Mouse (Mus musculus): ENCODE measurements at regions not wholly inside any gene's neighbourhood (a gene's known extent, or its start where the extent isn't known, plus 50 kb on each side); places are given as distances from the start of the nearest gene placed in this dataset.

GRCm38 (mm10) chr12:73491370-73491769 is 54.8 kb downstream of the Tmem30b start:
- in situ Hi-C loops (cut with MboI, MseI) = no loop called here

GRCm38 (mm10) chr12:73482858-73483257 is 63.3 kb downstream of the Tmem30b start:
- in situ Hi-C loops (cut with MboI, MseI) = no loop called here

GRCm38 (mm10) chr12:73482275-73482674 is 63.9 kb downstream of the Tmem30b start:
- in situ Hi-C loops (cut with MboI, MseI) = no loop called here

DNA sequence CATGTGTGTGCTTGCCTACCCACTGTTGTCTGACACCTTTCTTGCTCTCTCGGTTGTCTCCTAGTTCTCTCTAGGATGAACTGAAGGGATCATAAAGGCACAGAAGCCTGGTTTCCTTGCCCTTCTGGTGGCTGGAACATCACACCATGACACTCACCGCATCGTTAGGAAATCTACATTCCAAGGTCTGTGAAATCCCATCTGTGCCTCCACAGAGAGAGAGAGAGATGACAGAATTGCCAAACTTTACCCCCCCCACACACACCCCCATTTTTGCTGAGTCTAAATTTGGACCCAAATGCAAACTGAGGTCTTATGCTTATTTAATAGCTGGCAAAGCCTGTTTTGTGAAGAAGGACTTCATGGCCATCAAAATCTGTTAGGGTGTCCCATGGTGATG is 64.5 kb downstream of the Tmem30b start:
- in situ Hi-C loops (cut with MboI, MseI) = no loop called here

DNA sequence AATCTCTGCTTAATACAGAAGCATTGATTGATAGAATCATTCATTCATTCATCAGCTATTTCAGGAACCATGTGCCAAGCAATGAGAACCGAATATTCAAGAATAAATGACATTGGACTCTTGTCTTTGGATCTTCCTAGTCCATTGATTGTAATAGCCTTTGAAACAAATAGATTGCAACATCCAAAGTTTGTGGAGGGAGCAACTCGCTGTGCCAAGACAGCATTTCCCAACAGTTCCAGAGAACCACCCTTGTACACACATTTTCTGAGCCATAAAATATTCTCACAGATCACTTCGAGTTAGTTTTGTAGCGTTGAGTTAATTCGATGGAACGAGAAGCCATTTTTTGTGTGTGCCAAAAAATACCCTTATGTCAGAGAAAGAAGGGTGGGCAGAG is 65.0 kb downstream of the Tmem30b start:
- in situ Hi-C loops (cut with MboI, MseI) = no loop called here

- in situ Hi-C loops (cut with MboI, MseI) = no loop called here
Measured at GRCm38 (mm10) chr12:73480610-73480971, 65.6 kb downstream of the Tmem30b start.

DNA sequence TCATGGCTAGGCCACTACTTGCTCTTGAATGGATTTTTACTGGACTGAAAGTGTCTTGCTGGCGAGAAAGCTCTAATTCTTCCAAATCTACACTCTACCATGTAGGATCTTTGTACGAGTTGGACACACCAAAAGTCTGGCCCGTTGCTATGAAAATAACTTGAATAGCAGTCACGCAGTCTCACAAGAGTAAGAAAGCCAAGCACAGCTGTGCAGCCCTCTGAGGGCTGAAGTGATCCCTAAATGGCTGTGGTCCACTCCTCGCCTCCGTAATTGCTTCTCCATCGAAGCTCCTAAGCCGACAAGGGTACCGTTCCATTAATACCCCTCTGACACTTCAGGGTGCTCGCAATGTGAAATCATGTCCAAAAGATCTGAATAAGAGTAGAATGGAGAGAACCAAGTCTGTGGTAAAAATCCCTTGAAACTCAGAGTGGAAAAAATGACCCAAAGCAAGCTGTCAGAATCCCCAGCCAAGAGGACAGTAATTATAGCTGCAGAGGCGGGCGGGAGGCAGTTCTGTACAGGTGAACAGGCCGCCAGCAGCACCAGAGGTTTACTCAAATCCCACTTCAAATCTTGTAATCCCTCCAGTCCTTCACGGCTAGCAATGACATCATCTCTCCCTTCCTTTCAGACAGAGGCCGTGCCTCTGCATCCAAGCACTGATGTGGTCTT is 66.1 kb downstream of the Tmem30b start:
- in situ Hi-C loops (cut with MboI, MseI) = no loop called here

GRCm38 (mm10) chr12:73478641-73479040 is 67.6 kb downstream of the Tmem30b start:
- in situ Hi-C loops (cut with MboI, MseI) = no loop called here

DNA sequence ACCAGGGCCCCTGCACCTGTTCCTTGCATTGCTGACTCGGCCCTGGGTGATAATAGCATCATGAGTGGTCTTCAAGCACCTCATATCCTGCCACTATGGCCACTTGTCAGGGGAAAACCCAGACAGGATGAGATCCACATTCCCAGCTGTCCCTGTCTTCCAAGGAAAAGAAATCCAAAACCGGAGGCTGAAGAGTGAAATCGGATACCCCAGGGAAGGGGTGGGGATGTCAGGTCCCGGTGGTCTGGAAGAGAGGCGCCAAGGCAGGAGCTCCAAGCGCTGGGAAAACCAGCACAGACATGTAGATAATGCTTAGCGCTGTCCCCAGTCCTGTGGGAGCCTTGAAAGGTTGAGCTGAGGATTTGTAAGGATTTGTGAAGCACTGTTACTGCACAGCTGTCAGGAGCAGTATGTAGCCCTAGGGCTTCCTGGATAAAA is 69.8 kb downstream of the Tmem30b start:
- in situ Hi-C loops (cut with MboI, MseI) = no loop called here

DNA sequence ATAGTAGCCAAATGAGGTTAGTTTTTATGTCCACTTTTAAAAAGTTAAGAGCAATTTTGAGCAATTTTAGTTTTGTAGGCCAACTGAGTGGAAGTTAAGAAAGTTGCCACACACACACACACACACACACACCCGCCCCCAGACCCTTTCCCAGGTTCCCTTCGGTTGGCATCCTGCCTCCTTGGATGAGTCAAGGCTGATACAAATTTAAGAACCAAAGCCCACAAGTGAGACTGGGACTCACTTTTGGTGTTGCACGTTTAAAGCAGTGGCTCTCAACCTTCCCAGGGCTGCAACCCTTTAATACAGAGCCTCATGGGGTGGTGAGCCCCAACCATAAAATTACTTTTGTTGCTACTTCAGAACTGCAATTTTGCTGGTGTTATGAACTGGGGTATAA is 70.4 kb downstream of the Tmem30b start:
- in situ Hi-C loops (cut with MboI, MseI) = no loop called here

- in situ Hi-C loops (cut with MboI, MseI) = no loop called here
Measured at GRCm38 (mm10) chr12:73475020-73475419, 71.2 kb downstream of the Tmem30b start.

- in situ Hi-C loops (cut with MboI, MseI) = no loop called here
Measured at GRCm38 (mm10) chr12:73473111-73473510, 73.1 kb downstream of the Tmem30b start.

DNA sequence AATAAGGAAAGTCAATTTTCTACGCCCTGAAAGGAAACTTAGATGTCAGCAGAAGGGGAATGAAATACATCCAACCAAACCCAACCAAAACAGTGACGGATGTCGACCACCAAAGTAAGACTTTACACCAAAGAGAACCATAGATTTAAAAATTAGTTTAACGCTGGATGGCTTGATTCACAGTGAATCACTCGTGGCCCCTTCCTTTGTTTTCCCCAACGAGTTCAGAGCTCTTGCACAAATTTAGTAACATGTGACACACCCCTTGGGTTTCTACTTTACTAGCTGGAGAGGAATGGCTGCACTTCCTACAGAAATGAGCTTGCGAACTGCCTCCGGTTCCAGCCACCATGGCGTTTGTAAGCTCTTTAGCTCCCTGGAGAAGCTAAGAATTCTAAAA is 74.2 kb downstream of the Tmem30b start:
- in situ Hi-C loops (cut with MboI, MseI) = no loop called here

DNA sequence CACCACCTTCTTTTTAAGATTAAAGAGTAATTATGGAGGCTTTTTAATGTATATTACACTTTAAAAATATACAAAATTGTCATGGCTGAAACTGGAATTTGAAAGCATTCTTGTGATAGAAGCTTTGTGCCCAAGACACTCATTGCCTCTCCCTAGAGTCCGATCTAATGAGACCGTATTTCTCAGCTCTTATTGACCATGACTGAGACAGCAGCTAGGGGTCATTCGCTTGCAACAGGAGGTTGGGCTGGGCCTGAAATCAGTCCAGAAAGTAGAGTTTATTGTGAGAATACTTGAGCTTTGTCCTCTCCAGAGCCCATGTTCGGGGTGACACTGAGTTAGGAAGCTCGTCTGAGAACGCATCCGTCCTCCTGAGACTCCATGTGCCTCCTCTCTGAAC is 79.7 kb downstream of the Tmem30b start:
- in situ Hi-C loops (cut with MboI, MseI) = no loop called here

DNA sequence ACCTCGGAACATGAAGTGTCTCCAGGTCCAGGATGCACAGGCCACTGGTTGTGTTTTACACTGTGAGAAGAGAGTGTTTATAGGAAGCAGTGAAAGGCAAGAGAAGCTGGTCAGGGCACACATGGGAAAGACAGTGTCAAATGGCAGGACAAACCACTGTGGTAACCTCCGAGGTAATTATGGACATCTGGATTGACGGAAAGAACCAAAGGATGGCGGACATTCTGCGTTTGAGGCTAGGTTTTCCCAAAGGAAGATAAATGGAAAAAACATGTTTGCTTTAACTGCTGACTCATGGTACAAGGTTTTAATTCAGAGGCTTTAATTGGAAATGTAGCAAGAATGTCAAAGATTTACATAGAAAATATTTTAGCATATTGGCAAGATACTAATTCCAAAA is 80.2 kb downstream of the Tmem30b start:
- in situ Hi-C loops (cut with MboI, MseI) = no loop called here

DNA sequence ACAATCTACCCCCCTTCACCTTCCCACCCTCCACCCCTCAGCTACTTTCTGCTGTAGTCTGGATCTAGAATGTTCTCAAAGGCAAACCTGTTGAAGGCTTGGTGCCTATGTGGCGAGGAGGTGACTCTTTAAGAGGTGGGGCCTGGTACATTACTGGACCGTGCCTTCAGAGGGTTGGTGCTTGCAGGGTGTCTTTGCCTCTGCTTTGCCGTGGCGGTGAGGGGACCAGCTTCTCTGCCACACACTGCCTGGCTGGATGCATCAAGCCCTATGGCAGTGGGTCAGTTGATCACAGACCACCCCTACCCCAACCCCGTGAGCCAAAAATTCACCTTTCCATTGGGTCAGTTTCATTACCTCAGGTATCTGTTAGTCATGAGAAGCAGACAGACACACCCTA is 81.9 kb downstream of the Tmem30b start:
- in situ Hi-C loops (cut with MboI, MseI) = no loop called here

- in situ Hi-C loops (cut with MboI, MseI) = no loop called here
Measured at GRCm38 (mm10) chr12:73462091-73462490, 84.1 kb downstream of the Tmem30b start.

- in situ Hi-C loops (cut with MboI, MseI) = no loop called here
Measured at GRCm38 (mm10) chr12:73460291-73460761, 85.9 kb downstream of the Tmem30b start.

DNA sequence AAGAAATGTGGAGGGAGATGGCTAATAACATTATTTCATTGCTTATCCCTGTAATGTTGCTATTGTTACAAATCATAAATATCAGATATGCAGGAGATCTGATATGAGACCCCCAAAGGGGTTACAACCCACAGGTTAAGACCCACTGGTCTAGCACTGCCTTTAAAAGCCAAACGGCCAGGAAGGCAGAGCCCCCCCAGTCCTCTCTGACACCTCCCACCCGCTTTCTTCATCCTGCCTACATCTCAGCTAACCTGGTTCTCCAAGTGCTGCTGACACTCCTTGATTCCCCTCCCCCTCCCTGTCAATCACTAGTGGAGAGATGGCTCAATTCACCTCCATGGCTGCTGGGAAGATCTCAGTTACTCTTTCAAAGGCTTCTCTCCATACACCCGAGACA is 94.9 kb downstream of the Tmem30b start:
- in situ Hi-C loops (cut with MboI, MseI) = loop anchor here (10.0 kb wide), 1 partner anchor 426 kb away; no protein-coding TSS in a partner anchor

DNA sequence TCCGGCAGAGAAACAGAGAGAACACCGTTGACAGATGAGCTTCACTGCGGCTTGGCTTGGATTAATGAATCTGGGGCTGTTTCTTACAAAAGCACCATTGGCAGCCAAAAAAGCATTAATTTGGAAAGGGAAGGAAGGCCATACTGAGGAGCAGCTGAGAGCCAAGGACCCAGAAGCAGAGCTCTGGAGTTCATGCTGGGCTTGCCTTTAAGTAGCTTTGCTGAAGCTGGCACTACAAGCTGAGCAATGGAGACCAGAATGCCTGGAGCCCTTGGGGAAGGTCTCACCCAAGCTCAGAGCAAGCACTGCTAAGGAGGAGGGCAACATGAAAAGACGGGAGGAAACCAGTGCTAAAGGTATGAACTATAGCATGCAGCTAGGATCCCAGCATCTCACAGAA is 95.7 kb downstream of the Tmem30b start:
- in situ Hi-C loops (cut with MboI, MseI) = loop anchor here (10.0 kb wide), 1 partner anchor 426 kb away; no protein-coding TSS in a partner anchor

DNA sequence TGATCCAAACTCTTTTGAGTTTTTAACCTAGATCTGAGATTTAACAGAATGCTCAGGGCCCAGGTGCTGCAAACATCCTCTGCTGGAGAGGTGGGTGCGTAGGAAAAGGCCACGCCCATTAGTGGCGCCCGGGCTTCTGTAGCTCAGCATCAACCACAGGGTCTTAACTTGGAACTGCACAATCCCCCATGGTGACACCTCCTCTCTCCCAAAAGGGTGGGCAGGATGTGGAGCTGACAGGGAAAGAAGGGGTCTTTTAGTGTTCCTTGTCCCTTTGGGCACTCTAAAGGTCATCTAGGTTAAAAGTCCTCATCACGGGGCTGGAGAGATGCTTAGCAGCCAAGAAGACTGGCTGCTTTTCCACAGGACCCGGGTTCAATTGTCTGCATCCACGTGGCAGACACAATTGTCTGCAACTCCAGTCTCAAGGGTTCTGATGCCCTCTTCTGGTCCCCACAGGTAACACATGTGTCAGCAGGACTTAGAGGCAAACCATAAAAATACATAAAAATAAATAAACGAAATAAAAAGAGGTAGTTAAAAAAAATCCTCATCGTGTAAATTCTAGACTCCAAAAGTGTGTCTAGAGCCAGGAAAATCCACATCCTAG is 96.2 kb downstream of the Tmem30b start:
- in situ Hi-C loops (cut with MboI, MseI) = loop anchor here (5.0 to 10.0 kb wide), 2 partner anchors 348 to 425 kb away; no protein-coding TSS in a partner anchor

- in situ Hi-C loops (cut with MboI, MseI) = loop anchor here (5.0 kb wide), 1 partner anchor 347 kb away; no protein-coding TSS in a partner anchor
Measured at GRCm38 (mm10) chr12:73449069-73449468, 97.1 kb downstream of the Tmem30b start.

- in situ Hi-C loops (cut with MboI, MseI) = loop anchor here (5.0 kb wide), 1 partner anchor 346 kb away; no protein-coding TSS in a partner anchor
Measured at GRCm38 (mm10) chr12:73448388-73448965, 97.7 kb downstream of the Tmem30b start.
